Mouse (Mus musculus) ES-E14 (cell line): ENCODE results near the gene Zfp507. TPM values are rescaled to one million over a fixed set of nuclear protein-coding genes. Genes with fewer than 3 reads are reported as not detected.

Experiments used
- DNase-seq: peaks from one replicate; pipeline ENCODE4 v3.0.0-alpha.2; 2013; ENCODE audit warnings: low read depth, low spot score
- H3K27ac ChIP-seq: 2 replicates; pipeline ENCODE4 v1.5.1; 2012; ENCODE audit warnings: low read depth, mild to moderate bottlenecking, low read length, moderate library complexity, mixed read lengths; ENCODE audit not compliant: poor library complexity, insufficient read depth, severe bottlenecking
- H3K36me3 ChIP-seq: 2 replicates; pipeline ENCODE4 v1.6.1; 2012; ENCODE audit warnings: mild to moderate bottlenecking, low read length, moderate library complexity, mixed read lengths; ENCODE audit not compliant: control insufficient read depth, poor library complexity, insufficient read depth, severe bottlenecking
- H3K4me1 ChIP-seq, 2 experiments: fragments of 150-350 bp in 1 of 2; sonication (generic) in 1 of 2; 2 replicates each; pipeline ENCODE4 v1.6.1; 2012; ENCODE audit warnings: low read length in 2 of 2, mild to moderate bottlenecking in 1 of 2, mixed read lengths in 1 of 2; ENCODE audit not compliant: control insufficient read depth in 2 of 2, insufficient read depth in 2 of 2, poor library complexity in 1 of 2
- H3K4me3 ChIP-seq, 2 experiments: fragments of 150-350 bp in 1 of 2; sonication (generic) in 1 of 2; 2 replicates each; pipeline ENCODE4 v1.5.1; 2012; ENCODE audit warnings: low read length in 2 of 2, low read depth in 1 of 2, mild to moderate bottlenecking in 1 of 2, mixed read lengths in 1 of 2; ENCODE audit not compliant: insufficient read depth in 1 of 2, poor library complexity in 1 of 2, severe bottlenecking in 1 of 2
- H3K9ac ChIP-seq: 2 replicates; pipeline ENCODE4 v1.6.1; 2012; ENCODE audit warnings: low read depth, mild to moderate bottlenecking, low read length, mixed read lengths; ENCODE audit not compliant: poor library complexity, insufficient read depth, severe bottlenecking
- H3K9me3 ChIP-seq: fragments of 150-350 bp; sonication (generic); 2 replicates; pipeline ENCODE4 v1.6.1; 2012; ENCODE audit warnings: low read depth, mild to moderate bottlenecking, low read length; ENCODE audit not compliant: control insufficient read depth, insufficient read depth
- CHD2 ChIP-seq: IDR thresholded peaks from 2 replicates; pipeline ENCODE4 v1.6.1; 2014; ENCODE audit warnings: mild to moderate bottlenecking, low read depth, low read length, inconsistent platforms
- HCFC1 ChIP-seq: IDR thresholded peaks from 2 replicates; pipeline ENCODE4 v1.6.1; 2012; ENCODE audit warnings: low read length, inconsistent platforms, borderline replicate concordance; ENCODE audit not compliant: insufficient read depth
- MAFK ChIP-seq: IDR thresholded peaks from 2 replicates; pipeline ENCODE4 v1.6.1; 2014; ENCODE audit warnings: mild to moderate bottlenecking, low read depth, low read length, inconsistent platforms; ENCODE audit not compliant: insufficient read depth
- ZC3H11A ChIP-seq: IDR thresholded peaks from 2 replicates; pipeline ENCODE4 v1.6.1; 2012; ENCODE audit warnings: low read depth, mild to moderate bottlenecking, inconsistent platforms, low read length, borderline replicate concordance
- ZNF384 ChIP-seq: IDR thresholded peaks from 2 replicates; pipeline ENCODE4 v1.6.1; 2012; ENCODE audit warnings: low read depth, low read length, inconsistent platforms
- in situ Hi-C, 2 experiments: fragments of 600-800 bp; cut with MboI; formaldehyde crosslinking; loops; one replicate each; pipeline ENCODE4 v1.15.1; 2025; ENCODE audit warnings: low sequenced_read_pairs in 2 of 2, inconsistent platforms in 1 of 2; ENCODE audit not compliant: unreplicated experiment in 2 of 2
- total RNA-seq: library from RNA; depleted of rRNA; stranded (reverse); fragments of 300-350 nt; gene quantifications from 2 replicates; pipeline ENCODE4 v1.2.3, GENCODE M21; 2012; rRNA removed

The Zfp507 gene
- total RNA-seq, 1 experiment = 25.8 TPM

GRCm38 (mm10) chr7:35728376-35728775 is 74.4 kb downstream of the Zfp507 start:
- no peaks in the 10 kb centered on the region; the same call in 1 of the 2 replicates for H3K36me3 ChIP-seq
- TF ChIP-seq HCFC1 (no peak), ZNF384 (no peak), CHD2 (no peak), MAFK (no peak), ZC3H11A (no peak)
- H3K4me1 ChIP-seq = no peaks in the 10 kb centered on the region
- no peak overlapping the region for H3K9ac ChIP-seq
- DNase-seq = no peak
- H3K4me3 ChIP-seq = no peak overlapping the region
- H3K9me3 ChIP-seq = no peaks in the 10 kb centered on the region
- H3K27ac ChIP-seq = no peak overlapping the region
- in situ Hi-C loops = no loop called here

- H3K9me3 ChIP-seq = no peaks in the 10 kb centered on the region
- H3K9ac ChIP-seq = no peak overlapping the region
- no peaks in the 10 kb centered on the region for H3K4me1 ChIP-seq
- H3K27ac ChIP-seq = no peak overlapping the region
- H3K36me3 ChIP-seq = peaks cover 7% of the 10 kb centered on the region; the same call in 1 of the 2 replicates
- in situ Hi-C loops = no loop called here
- H3K4me3 ChIP-seq = no peak overlapping the region
- no peak for DNase-seq
- TF ChIP-seq MAFK = no peak
Measured at GRCm38 (mm10) chr7:35723035-35723434, 79.8 kb downstream of the Zfp507 start.

Other genes with a start within 250 kb of the Zfp507 start
- gene Nudt19, start 246.7 kb downstream of the Zfp507 start, total RNA-seq = 15.8 and 30.0 TPM in 2 replicates
- 0.71 and 1.1 TPM in 2 replicates for gene Rgs9bp, start 217.4 kb downstream of the Zfp507 start, total RNA-seq
- gene Ankrd27, start 216.8 kb downstream of the Zfp507 start, total RNA-seq = 25.0 and 31.4 TPM in 2 replicates
- 127 and 164 TPM in 2 replicates for gene Pdcd5, start 155.5 kb downstream of the Zfp507 start, total RNA-seq
- 39.5 and 55.3 TPM in 2 replicates for gene Dpy19l3, start 48.5 kb downstream of the Zfp507 start, total RNA-seq